Mouse (Mus musculus): ENCODE measurements around the gene Gm28048.

GRCm38 (mm10) chr11:22787833-22788232 lies 194.1 kb downstream of the Gm28048 start:
- TF ChIP-seq CTCF (IDR thresholded peaks at IDR 0.05; ENCODE audit: low read depth) (no peak), EP300 (optimal IDR thresholded peaks at IDR 0.05) (no peak)
